Mouse (Mus musculus) urinary bladder, postnatal 14 days (tissue): Measurements from ENCODE around the gene Guk1.
A peak's percentile ranks its signal among the peaks of the same experiment; 100 is the strongest.

Source experiments
- DNase-seq: peaks from one replicate; pipeline ENCODE4 v3.0.0; 2021; ENCODE audit warnings: low spot score

Gene Guk1

DNA sequence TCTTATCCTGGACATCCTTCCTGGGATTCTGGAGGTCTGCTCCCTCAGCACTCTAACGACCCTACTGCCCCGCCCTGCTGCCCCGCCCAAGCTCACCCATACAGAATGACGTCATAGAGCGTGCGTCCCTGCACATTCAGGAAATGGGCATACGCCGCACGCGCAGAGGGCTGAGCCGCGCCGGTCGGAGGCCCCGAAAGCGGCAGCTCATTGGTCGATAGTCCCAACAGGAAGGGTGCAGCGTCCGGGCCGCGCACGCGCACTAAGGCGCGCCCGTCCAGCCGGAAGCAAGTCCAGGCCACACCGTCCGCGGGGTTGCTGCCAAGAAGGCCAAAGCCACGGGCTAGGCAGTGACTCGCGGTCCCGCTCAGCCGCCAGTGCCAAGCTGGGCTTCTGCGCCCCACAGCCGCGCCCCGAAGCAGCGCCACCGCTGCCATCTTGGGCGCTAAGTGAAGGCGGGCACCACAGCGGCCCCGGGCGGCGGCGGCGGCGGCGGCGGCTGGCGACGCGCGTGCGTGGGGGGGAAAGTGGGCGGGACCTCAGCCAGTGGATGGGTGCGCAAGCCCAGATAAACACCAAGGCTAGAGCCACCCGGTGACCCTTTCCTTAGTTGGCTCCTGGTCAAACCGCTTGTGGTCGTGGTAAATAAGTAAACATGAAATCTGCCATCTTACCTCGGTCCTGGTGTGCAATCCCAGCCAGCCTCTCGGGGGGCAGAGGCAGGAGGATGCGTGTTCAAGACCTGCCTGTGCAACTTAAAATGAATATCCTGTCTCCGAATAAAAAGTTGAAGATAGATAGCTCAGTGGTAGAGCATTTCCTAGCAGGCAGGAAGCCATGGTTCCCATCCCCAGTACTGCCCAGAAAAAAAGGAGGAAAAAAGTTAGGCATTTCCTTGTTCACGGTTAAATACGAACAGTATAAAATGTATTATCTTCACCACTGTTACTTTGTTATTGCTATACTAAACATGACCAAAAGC, 28.5 kb downstream of the Guk1 start, which contains the start of gene Iba57:
Iba57 (minus strand) TSS at position 485 of the 982 bp plus-strand sequence.
- DNase-seq, result peak; percentile 99

DNA sequence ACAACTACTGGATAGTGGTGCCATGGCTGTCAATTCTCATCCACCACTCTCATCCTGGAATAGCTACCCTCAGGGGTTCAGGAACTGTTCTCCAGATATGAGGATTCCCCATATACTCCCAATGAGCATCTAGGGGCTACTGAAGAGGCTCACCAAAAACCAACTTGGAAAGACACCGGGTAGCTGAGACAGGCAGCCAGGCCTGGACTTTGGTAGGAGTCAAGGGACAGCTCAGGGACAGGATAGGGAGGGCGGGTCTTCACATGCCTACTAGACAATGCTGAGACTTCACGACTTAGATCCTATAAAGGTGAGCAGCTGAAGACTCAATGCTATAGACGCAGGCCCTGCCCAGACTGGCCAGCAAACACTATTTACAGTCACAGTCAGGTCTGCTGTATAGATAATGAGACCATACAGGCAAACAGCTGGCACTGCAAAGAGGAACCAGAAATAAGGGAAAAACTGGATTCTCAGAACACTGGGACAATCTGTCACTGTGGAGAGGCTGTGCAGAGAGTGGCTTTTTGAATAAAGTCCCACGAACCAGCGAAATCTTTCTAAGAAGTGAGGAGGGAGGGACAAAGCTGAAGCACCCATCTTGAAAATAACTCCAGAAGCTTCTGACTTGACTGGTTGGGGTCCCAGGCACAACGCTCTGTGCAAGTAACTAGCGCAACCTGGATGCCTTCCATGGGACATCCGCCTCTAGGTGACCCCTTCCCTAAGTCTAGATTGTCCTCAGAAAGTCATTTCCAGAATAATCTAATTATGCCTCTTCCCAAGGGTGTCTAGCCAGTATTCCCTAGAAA, 29.4 kb downstream of the Guk1 start:
- no peak for DNase-seq

DNA sequence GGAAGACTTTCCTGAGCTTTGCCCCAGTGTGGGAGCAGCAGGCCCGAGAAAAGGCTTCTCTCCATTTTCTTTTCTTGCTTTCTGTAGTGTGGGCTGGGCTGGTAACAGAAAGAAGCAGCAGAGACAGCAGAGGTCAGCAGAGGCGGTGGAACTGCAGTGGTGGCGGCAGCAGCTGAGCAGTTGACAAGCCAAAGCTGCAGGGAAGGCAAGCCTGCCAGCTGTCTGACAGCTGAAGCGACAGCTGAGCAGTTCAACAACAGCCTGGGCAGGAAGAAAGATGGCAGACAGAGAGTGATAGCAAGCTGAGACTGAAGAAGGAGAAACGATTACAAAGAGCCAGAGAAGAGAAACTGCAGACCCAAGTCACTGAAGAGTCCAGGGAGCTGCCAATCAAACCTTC, 30.6 kb downstream of the Guk1 start:
- DNase-seq, result no peak

DNA sequence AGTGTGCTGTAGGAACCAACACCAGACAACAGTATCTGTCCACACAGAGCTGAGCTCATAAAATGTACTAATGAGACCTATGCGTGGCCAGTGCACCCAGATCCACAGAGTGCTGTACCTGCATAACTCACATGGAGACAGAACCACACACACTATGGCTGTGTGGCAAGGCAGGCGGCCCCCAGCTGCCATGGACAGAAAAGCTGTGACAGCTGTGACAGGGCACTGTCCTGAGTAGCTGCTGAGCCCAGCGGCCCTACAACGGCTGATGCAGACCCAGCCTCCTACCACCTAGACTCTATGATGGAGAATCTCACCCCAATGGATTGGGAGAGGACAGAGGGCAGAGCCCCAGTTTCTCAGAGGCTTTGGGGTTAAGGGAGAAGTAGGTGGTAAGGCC, 32.5 kb downstream of the Guk1 start:
- no peak for DNase-seq

DNA sequence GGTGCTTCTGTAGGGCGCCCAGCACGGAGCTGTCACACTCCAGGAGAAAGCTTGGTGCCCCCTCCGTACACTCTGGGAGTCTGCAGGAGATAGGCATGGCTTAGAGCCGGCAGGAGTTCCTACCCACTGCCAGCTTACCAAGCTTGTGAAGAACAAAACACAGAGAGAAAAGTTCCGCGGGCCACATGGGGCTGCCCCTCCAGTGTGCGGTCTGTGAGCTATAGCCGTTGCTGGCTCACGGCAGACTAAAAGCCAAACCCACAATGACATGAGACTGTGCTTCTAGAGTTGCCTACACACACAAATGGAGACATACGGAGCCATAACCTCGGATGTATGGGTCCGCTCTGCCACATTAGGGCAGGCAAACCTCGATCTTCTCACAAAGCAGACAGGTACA, 32.9 kb downstream of the Guk1 start:
- no peak for DNase-seq

DNA sequence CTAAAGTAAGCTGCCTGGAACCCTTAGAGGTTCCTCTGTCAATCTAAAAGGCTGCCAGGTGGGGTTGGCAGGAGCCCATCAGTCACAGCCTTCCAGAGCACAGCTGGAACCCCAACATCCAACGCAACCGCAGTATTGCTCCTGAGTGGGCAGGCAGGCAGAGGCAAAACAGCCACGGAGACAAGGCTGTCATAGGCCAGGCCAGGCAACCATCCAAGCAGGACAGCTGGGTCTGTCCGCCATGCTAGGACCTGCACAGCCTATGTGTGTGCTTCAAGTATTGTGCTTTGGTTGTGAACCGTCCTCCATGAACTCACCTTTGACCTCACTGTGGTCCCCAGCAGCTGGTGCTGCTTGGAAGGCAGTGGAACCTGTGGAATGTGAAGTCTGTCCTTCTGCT, 36.1 kb downstream of the Guk1 start:
- no peak for DNase-seq

DNA sequence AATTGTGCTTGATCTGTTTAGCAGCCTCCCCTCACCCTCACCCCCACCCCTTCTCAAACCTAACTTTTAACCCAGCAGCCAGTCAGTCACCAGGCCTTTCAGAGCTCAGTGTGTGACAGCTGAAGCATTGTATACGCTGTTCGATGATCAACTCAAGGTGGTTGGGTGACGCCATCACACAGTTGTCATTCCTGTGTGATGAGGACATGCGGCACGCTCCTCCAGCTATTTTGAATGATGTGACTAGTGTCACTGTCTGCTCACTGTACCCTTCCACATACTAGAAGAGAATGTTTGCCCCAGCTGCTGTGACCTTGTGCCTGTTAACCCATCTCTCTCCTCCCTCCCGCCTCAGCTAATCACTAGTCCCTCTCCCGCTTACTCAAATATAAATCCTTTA, 37.8 kb downstream of the Guk1 start:
- DNase-seq, result no peak

DNA sequence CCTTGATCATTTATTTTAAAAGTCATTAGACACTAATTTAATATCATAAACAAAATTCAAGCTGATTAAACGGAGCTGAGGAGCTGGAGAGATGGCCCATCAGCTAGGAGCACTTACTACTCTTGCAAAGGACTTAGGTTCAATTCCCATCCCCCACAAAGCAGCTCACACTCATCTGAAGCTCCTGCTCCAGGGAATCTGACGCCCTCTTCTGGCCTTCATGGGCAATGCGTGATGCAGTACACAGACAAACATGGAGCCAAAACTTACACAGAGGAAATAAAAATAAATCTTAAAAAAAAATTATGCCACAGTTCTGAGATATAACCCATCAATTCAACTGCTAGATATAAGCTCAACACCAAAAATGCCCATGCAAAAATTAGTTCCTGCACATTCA, 40.3 kb downstream of the Guk1 start:
- DNase-seq, result no peak

DNA sequence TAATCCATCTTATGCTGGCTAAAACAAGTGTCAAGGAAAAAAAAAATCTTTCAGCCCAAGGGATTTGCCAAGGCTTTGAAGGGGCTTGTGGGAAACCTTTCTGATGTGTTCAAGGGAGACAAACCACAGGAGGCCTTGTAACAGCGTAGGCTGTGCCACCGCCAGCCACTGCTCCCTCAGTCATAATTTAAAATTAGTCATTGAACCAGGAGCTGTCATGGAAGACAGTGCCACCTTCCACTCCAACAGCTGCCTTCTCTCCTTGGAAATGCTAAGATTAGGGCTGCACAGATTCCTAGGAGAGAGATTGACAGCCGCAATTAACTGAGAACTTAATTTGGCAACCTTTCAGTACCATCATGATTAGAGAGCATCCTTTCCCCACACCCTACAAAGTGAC, 42.7 kb downstream of the Guk1 start:
- DNase-seq, result no peak

DNA sequence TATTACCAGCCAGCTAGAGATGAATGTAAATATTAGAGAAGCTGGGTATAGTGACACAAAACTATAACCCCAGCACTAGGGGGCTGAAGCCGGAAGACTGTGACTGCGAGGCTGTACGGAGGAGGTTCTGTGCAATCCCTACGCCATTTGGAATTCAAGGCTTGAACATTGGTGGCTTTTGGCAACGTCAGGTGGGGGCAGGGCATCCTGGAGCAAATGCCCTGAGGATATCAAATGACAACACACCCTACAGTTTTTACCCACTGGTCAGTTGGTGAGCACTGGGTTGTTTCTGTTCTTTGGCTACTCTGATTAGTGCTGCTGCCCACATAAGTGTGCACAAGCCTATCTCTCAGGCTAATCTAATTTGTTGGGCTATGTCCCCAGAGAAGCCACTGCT, 49.0 kb downstream of the Guk1 start:
- no peak for DNase-seq

DNA sequence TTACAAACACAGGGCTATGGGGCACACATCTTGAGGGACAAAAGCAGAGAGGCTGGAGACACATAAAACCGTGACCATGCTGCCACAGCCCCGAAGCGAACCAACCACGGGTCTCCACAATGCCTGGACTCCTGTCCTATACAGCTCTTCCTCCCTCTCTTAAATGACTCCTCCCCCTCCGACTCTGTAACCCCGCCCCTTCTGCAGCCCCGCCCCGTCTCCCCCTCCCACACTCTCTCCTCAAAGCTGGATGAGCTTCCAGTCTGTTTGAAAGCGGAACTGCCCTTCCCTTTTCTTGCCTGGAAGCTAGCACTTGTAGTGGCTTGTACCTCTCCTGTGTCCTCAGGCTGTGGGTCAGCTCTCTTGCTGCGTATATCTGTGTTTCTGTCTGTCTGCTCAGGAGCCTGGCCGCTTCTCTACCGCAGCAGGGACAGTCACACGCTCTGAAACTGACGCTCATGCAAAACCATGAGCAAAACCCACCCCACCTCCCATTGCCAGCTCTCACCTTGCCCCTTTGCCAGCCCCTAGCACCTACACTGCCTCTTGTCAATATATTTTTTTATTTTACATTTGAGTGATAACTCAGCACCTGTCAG, 50.1 kb downstream of the Guk1 start:
- DNase-seq, result no peak

DNA sequence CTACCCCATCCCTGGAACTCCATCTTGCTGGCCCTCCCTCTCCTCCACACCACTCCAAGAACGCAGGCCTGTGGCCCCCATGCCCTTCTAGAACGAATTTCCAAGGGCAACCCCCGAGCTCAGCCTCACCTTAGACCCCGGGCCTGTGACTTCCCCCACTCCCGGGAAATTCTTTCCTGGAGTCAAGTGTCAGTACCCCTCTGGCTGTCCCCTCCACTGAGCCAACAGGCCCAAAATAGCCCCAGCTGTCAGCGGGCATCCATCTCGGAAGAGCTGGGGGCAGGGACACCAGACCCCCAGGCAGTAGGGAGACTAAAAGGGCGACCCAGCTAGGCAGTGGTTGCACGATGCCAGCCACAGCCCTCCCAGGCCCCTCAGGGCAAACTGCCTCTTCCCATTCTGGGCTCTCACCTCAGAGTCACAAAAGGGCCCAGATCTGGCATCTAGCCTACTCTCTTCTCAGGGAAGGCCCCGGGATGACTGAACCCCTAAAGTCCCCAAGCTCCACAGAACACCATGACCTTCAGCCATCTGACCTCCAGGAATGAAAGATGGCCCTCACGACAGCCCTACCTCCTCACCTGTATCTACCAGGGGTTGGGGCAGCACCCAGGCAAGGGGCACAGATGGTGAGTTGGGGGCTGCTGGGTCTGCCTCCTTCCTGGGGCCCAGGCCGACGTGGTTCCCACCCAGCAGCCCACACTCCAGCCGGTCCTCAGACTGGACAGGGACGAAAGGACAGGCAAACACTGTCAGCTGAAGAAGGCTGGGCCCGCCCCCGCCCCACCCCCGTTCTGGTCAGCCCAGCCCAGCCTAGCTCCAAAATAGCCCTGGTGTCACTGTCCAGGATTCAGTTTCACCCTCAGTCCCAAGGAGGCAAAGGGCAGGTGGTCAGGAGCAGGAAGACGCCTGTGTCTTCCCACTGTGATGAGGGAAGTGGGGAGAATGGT, 53.2 kb downstream of the Guk1 start:
- no peak for DNase-seq

DNA sequence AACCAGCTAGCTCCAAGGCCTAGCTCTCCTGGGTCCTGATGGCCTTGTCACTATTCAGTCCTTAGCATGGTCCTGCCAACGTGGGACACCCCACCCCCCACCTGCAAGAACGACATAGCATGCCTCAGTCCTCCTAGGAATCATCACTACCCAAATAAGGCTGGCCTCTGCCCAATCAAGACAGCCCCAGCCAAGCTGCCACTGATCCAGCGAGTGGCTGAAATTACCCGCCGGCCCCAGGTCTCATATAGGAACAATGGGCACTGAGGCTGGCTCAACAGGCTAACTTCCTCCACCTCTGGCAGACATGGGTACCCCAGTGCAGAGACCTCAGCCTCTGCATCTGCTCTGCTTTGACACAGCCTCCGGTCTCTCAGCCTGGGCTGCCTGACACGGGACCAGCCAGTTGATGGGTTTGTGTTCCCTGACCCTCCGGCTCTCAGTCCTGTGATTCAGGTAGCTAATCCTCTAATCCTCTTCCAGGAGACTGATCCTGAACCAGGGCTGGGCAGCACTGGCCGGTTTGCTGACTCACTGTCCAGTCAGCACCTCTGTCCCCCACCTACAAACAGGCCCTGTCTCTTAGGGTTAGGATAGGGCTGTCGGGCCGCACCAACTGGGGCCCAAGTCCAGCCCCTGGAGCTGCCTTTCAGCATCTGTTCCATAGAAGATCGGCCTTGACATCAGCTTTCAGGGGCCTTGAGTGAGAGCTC, 54.9 kb downstream of the Guk1 start:
- DNase-seq, result no peak

DNA sequence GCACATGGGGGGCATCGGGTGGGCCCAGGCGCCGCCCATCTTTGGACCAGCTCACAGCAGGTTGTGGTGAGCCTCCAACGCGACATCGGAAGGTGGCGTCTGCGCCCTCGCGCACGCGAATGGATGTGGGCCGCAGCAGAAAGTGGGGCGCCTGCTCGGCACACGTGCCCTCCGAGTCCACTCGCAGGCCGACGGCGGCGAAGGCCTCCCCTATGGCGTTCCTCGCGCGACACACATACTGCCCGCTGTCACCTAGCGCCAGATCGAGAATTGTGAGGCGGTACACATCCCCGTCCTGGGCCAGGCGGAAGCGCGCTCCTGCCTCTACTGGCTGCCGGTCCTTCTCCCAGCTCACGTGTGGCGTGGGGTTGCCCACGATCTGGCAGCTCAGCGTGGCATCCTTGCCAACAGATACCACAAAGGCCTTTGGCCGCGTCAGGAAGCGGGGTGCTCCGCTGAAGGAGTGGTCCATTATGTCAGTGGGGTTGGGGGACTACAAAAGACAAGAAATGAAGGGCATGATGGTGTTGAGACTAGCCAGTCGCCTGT, 56.0 kb downstream of the Guk1 start, which contains the start of gene Obscn:
Obscn (minus strand) TSS at position 499 of the 549 bp plus-strand sequence.
- no peak for DNase-seq

DNA sequence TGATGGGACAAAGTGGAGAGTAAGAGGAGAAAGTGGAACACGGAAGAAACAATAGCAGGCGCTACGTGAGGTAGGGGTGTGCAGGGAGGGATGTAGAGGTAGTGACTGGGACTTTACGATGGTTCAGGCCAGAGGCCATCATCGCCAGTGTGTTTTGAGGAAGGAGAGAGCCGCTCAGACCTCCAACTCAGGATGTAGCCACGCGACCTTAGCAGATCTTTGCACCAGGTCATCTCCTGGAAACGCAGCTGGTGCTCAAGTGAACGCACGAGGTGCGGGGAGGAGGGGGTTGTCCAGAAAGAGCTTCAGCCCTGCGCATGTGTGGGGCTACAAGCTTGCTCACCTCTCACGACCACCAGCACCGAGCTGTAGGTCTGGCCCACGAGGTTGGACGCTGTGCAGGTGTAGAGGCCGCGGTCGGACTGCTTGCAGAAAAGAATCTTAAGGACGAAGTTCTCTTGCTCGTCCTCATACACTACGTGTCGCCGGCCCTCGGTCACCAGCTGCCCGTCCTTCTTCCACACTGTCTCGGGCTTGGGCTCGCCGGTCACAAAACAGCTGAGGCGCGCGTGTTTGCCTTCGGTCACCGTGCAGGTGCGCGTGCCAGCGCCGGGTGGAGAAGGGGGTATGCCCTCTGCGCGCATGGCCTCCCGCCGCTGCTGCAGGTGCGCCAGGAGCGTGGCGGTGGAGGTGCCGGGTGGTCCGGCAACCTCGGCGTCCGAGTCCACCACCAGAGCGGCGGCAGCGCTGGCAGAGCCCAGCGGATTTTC, 56.8 kb downstream of the Guk1 start:
- no peak for DNase-seq

DNA sequence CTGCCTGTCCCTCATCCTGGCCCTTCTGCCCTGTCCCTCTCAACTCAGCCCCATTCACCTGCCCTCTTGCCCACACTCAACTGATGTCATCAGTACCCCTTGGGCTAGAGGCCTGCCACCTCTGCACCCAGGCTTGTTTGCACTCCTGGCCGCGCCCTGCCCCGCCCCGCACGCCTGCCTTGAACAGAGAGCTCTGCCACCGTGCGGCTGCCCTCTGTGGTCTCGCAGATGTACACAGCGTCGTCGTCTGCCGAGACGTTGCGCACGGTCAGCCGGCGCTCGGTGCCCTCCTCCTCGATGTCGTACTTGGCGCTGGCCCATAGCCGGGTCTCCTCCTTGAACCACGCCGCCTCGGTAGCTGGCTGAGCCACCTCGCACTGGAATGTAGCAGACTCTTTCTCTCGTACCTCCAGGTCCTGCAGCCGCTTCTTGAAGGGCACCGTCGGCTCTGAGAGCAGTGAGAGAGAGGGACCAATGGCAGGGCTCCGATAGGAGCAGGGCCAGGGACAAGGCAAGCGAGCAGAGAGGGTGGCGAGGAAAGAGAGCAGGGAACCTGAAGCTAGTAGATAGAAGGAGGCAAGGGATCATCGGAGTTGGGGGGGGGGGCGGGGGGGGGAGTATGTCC, 57.5 kb downstream of the Guk1 start:
- DNase-seq, result peak; percentile 58
